Mouse (Mus musculus) liver, adult 2 months (tissue): Measurements from ENCODE around the gene Myog.

Source experiments
- CTCF ChIP-seq: fragments of 200-500 bp; IDR thresholded peaks from 2 replicates; pipeline ENCODE4 v1.5.1; 2011; ENCODE audit warnings: low read depth, low read length, control low read depth
- POLR2A ChIP-seq: fragments of 200-500 bp; IDR thresholded peaks from 2 replicates; pipeline ENCODE4 v1.6.1; 2011; ENCODE audit warnings: low read length, control low read depth; ENCODE audit not compliant: insufficient read depth; ENCODE audit errors: extremely low read depth

GRCm38 (mm10) chr1:134298636-134299411, 9.0 kb downstream of the Myog start:
- TF ChIP-seq CTCF (no peak), POLR2A (no peak)
